In the genomic region with DNA sequence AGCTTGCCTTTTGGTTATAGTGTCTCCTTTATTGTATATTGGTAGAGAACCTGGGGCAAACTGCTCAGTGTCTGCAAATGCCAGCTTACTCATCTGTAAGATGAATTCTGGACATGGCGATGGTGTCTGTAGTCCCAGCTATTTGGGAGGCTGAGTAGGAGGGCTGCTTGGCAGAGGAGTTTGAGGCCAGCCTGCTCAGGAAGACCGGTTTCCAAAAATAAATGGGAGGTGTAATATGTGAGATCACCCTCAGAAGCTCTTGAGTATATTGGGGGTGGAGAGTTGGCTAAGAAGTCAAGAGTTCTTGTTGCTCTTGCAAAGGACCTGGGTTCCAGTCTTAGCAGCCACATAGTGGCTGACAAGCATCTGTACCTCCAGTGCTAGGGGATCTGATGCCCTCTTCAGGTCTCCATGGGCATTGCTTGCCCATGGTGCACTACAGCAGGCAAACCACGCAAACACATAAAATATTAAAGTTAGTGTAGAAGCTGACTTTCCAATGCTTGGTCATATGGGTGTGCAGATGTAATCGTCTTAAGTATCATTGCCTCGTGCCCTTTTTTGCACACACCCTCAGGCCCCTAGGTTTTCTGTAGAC, we compare ENCODE assay signal across 11 mouse cellular contexts. TPM values are rescaled to one million over a fixed set of nuclear protein-coding genes. Genes with fewer than 3 reads are reported as not detected.
A peak's percentile ranks its signal among the peaks of the same experiment; 100 is the strongest.
DNase-seq lines count a peak whose midpoint lies in the region; ATAC-seq and TF ChIP-seq lines count a peak whose summit lies in the region.
"Had no signal": no experiment of that assay in that cellular context is flagged by ENCODE, and none has a peak within 500 bp of the region (broad histone marks: within the 10 kb centered on the region; RNA-seq: fewer than 3 reads in every experiment).

No protein-coding gene starts in this region.

- H3K9me3 ChIP-seq in midbrain, postnatal 0 days (ENCODE audit: low read length), result no peaks in the 10 kb centered on the region
- H3K9me3 ChIP-seq in midbrain, embryonic 15.5 days, result no peaks in the 10 kb centered on the region
- H3K9me3 ChIP-seq in heart, embryonic 10.5 days, result no peaks in the 10 kb centered on the region

- no peak overlapping the region for H3K4me3 ChIP-seq in midbrain, postnatal 0 days (ENCODE audit: low read depth, low read length)
- H3K4me3 ChIP-seq in midbrain, embryonic 15.5 days, result no peak overlapping the region
- H3K4me3 ChIP-seq in heart, embryonic 10.5 days, result no peak overlapping the region

- no peak overlapping the region for H3K27ac ChIP-seq in midbrain, postnatal 0 days (ENCODE audit: low read depth, low read length)
- H3K27ac ChIP-seq in midbrain, embryonic 15.5 days, result no peak overlapping the region
- H3K27ac ChIP-seq in heart, embryonic 10.5 days, result no peak overlapping the region

- H3K4me1 ChIP-seq in midbrain, postnatal 0 days (ENCODE audit: insufficient read depth, low read length), result no peaks in the 10 kb centered on the region
- peaks cover 3% of the 10 kb centered on the region for H3K4me1 ChIP-seq in midbrain, embryonic 15.5 days
- H3K4me1 ChIP-seq in heart, embryonic 10.5 days, result peaks cover 4% of the 10 kb centered on the region

- no peaks in the 10 kb centered on the region for H3K27me3 ChIP-seq in midbrain, postnatal 0 days (ENCODE audit: insufficient read depth, low read length)
- H3K27me3 ChIP-seq in midbrain, embryonic 15.5 days (replicated peaks), result no peaks in the 10 kb centered on the region
- peaks cover 4% of the 10 kb centered on the region; the same call in 1 of the 2 replicates for H3K27me3 ChIP-seq in heart, embryonic 10.5 days (ENCODE audit: insufficient read depth, poor library complexity, severe bottlenecking)

- peak; percentile 48 for TF ChIP-seq CTCF in midbrain, postnatal 0 days (IDR thresholded peaks at IDR 0.05)

- no peak overlapping the region for H3K4me2 ChIP-seq in midbrain, postnatal 0 days (ENCODE audit: low read depth, low read length, poor library complexity, severe bottlenecking)
- no peak overlapping the region for H3K4me2 ChIP-seq in midbrain, embryonic 15.5 days

- WGBS in midbrain, postnatal 0 days, result 83% methylated on average over 5 of the region's 5 CpGs
- 78% methylated on average over 5 of the region's 5 CpGs for WGBS in midbrain, embryonic 15.5 days
- 76% methylated on average over 5 of the region's 5 CpGs for WGBS in heart, embryonic 10.5 days

- ATAC-seq in midbrain, postnatal 0 days (ENCODE audit: low FRiP score), result no peak
- no peak for ATAC-seq in midbrain, embryonic 15.5 days (replicated peaks)
- ATAC-seq: midbrain, embryonic 16.5 days had no signal

- H3K9ac ChIP-seq in midbrain, postnatal 0 days (replicated peaks; ENCODE audit: low read length, poor library complexity, severe bottlenecking), result no peak overlapping the region
- no peak overlapping the region for H3K9ac ChIP-seq in midbrain, embryonic 15.5 days

- DNase-seq in heart, adult 11 months, result peak; percentile 78
- DNase-seq in heart, adult 9 months (ENCODE audit: low spot score in 2 of 2), result no peak
- DNase-seq in midbrain, postnatal 0 days (ENCODE audit: low spot score), result no peak
- DNase-seq in ZHBTc4 (ENCODE audit: low read depth, low spot score), result peak; percentile 40
- peak; percentile 58 for DNase-seq in thymus, postnatal 0 days (ENCODE audit: low spot score)
- DNase-seq in heart, embryonic 10.5 days (ENCODE audit: low spot score), result no peak
- DNase-seq in urinary bladder, adult 18-20 months (ENCODE audit: low spot score in 2 of 2), result no peak
- DNase-seq: heart, postnatal 4 days had no signal

- H3K36me3 ChIP-seq in midbrain, postnatal 0 days (ENCODE audit: insufficient read depth, low read length), result 0 out of 2 replicates have a peak, but pooled peaks cover 11% of the 10 kb centered on the region
- no peaks in the 10 kb centered on the region; the same call in 1 of the 2 replicates for H3K36me3 ChIP-seq in midbrain, embryonic 15.5 days (replicated peaks)
- H3K36me3 ChIP-seq in heart, embryonic 10.5 days, result no peaks in the 10 kb centered on the region

RNA-seq across cellular contexts. Expression of a gene that starts 6.0 kb away (rescaled TPM):
- 4.7 and 6.2 TPM in 2 replicates for total RNA-seq in midbrain, postnatal 0 days (2014; rRNA removed)
- 9.0 and 9.7 TPM in 2 replicates for polyA plus RNA-seq in midbrain, postnatal 0 days (2015; fragmentation: Nextera tagmentation; extraction: Ambion mirVana)
- 6.3 TPM in 2 replicates for polyA plus RNA-seq in midbrain, embryonic 15.5 days (2015; fragmentation: Nextera tagmentation; extraction: Ambion mirVana)
- 42.5 and 53.1 TPM in 2 replicates for polyA plus RNA-seq in thymus, postnatal 0 days (2015; fragmentation: Nextera tagmentation; extraction: Ambion mirVana)
- 2.7 and 3.1 TPM in 2 replicates for polyA plus RNA-seq in heart, embryonic 10.5 days (2016; fragmentation: Nextera tagmentation; extraction: Ambion mirVana)

RNA-seq across cellular contexts. Expression of a gene that starts 10.3 kb away (rescaled TPM):
- 42.7 and 47.6 TPM in 2 replicates for total RNA-seq in midbrain, postnatal 0 days (2014; rRNA removed)
- polyA plus RNA-seq in midbrain, postnatal 0 days (2015; fragmentation: Nextera tagmentation; extraction: Ambion mirVana), result 40.5 and 46.0 TPM in 2 replicates
- polyA plus RNA-seq in midbrain, embryonic 15.5 days (2015; fragmentation: Nextera tagmentation; extraction: Ambion mirVana), result 15.5 and 16.5 TPM in 2 replicates
- 61.0 and 75.3 TPM in 2 replicates for polyA plus RNA-seq in thymus, postnatal 0 days (2015; fragmentation: Nextera tagmentation; extraction: Ambion mirVana)
- 3.4 TPM in 2 replicates for polyA plus RNA-seq in heart, embryonic 10.5 days (2016; fragmentation: Nextera tagmentation; extraction: Ambion mirVana)

RNA-seq across cellular contexts. Expression of a gene that starts 11.2 kb away (rescaled TPM):
- total RNA-seq in midbrain, postnatal 0 days (2014; rRNA removed), result not detected in 2 replicates
- polyA plus RNA-seq in midbrain, postnatal 0 days (2015; fragmentation: Nextera tagmentation; extraction: Ambion mirVana), result 0.70 TPM in 1 of 2 replicates, not detected in the other
- polyA plus RNA-seq in midbrain, embryonic 15.5 days (2015; fragmentation: Nextera tagmentation; extraction: Ambion mirVana), result 1.4 and 2.3 TPM in 2 replicates
- 175 and 252 TPM in 2 replicates for polyA plus RNA-seq in thymus, postnatal 0 days (2015; fragmentation: Nextera tagmentation; extraction: Ambion mirVana)
- polyA plus RNA-seq in heart, embryonic 10.5 days (2016; fragmentation: Nextera tagmentation; extraction: Ambion mirVana), result 1.3 and 2.1 TPM in 2 replicates
- total RNA-seq: left cerebral cortex, postnatal 36 days had no signal

RNA-seq across cellular contexts. Expression of a gene that starts 34.0 kb away (rescaled TPM):
- total RNA-seq in midbrain, postnatal 0 days (2014; rRNA removed), result 23.3 and 48.2 TPM in 2 replicates
- 136 and 145 TPM in 2 replicates for polyA plus RNA-seq in midbrain, postnatal 0 days (2015; fragmentation: Nextera tagmentation; extraction: Ambion mirVana)
- 129 and 131 TPM in 2 replicates for polyA plus RNA-seq in midbrain, embryonic 15.5 days (2015; fragmentation: Nextera tagmentation; extraction: Ambion mirVana)
- 281 and 294 TPM in 2 replicates for polyA plus RNA-seq in thymus, postnatal 0 days (2015; fragmentation: Nextera tagmentation; extraction: Ambion mirVana)
- polyA plus RNA-seq in heart, embryonic 10.5 days (2016; fragmentation: Nextera tagmentation; extraction: Ambion mirVana), result 246 and 251 TPM in 2 replicates

RNA-seq across cellular contexts. Expression of a gene that starts 34.1 kb away (rescaled TPM):
- 29.8 and 33.7 TPM in 2 replicates for total RNA-seq in midbrain, postnatal 0 days (2014; rRNA removed)
- polyA plus RNA-seq in midbrain, postnatal 0 days (2015; fragmentation: Nextera tagmentation; extraction: Ambion mirVana), result 18.4 and 21.0 TPM in 2 replicates
- 58.3 and 58.6 TPM in 2 replicates for polyA plus RNA-seq in midbrain, embryonic 15.5 days (2015; fragmentation: Nextera tagmentation; extraction: Ambion mirVana)
- polyA plus RNA-seq in thymus, postnatal 0 days (2015; fragmentation: Nextera tagmentation; extraction: Ambion mirVana), result 130 and 153 TPM in 2 replicates
- polyA plus RNA-seq in heart, embryonic 10.5 days (2016; fragmentation: Nextera tagmentation; extraction: Ambion mirVana), result 128 and 140 TPM in 2 replicates

Comparison
In these comparisons a context has a peak if more than half of its experiments do, and no peak if none do; other contexts are left out.
1. DNase-seq: peak in heart, adult 11 months (single experiment), ZHBTc4 (single experiment) and thymus, postnatal 0 days (single experiment); none in heart, adult 9 months (0 of 2), midbrain, postnatal 0 days (single experiment), heart, embryonic 10.5 days (single experiment) and urinary bladder, adult 18-20 months (0 of 2).
2. RNA of a gene that starts 11.2 kb away (polyA plus RNA-seq): 175 to 252 TPM in thymus, postnatal 0 days; 1.4 to 2.3 TPM in midbrain, embryonic 15.5 days, 1.3 to 2.1 TPM in heart, embryonic 10.5 days and 0.70 TPM in midbrain, postnatal 0 days; every median in the first group is over 10 times any median in the second.